Mouse (Mus musculus) left cerebral cortex, postnatal 4 days (tissue): ENCODE results near the gene Elmod3. TPM values are rescaled to one million over a fixed set of nuclear protein-coding genes. Genes with fewer than 3 reads are reported as not detected.

Source experiments
- total RNA-seq, 2 experiments: library from RNA; stranded (reverse); gene quantifications; 2 replicates each; pipeline ENCODE4 v1.2.3; 2021

Elmod3 gene
- total RNA-seq, 2 experiments from 2014 or later = 11.9 to 12.1 TPM

Other genes with a start within 250 kb of the Elmod3 start
- 10 to 100 TPM; 28.5 to 32.2 TPM for gene Tmem150a, start 243.0 kb downstream of the Elmod3 start, total RNA-seq
- 10 to 100 TPM; 56.5 to 57.0 TPM for gene Rnf181, start 231.5 kb downstream of the Elmod3 start, total RNA-seq
- 1 to 10 TPM; 5.9 to 8.4 TPM for gene Vamp5, start 217.9 kb downstream of the Elmod3 start, total RNA-seq
- 1 to 10 TPM; 7.2 to 7.3 TPM for gene Vamp8, start 207.7 kb downstream of the Elmod3 start, total RNA-seq
- 10 to 100 TPM; 18.6 to 21.1 TPM for gene Ggcx, start 184.1 kb downstream of the Elmod3 start, total RNA-seq
- 100 to 1,000 TPM; 184 to 193 TPM for gene Mat2a, start 158.9 kb downstream of the Elmod3 start, total RNA-seq
- gene Sh2d6, start 76.7 kb downstream of the Elmod3 start, total RNA-seq = under 1 TPM; 0.36 to 0.68 TPM
- gene Capg, start 54.0 kb downstream of the Elmod3 start, total RNA-seq = 1 to 10 TPM; 2.1 to 3.4 TPM
- 10 to 100 TPM; 16.3 to 20.3 TPM for gene Retsat, start 62 bp upstream of the Elmod3 start, total RNA-seq
- 10 to 100 TPM; 29.7 to 30.3 TPM for gene Tgoln1, start 18.6 kb upstream of the Elmod3 start, total RNA-seq
- gene Tcf7l1, start 190.8 kb upstream of the Elmod3 start, total RNA-seq = 1 to 10 TPM; 4.1 to 5.3 TPM